Mouse (Mus musculus) left cerebral cortex, adult 2 months (tissue): ENCODE results near the gene Phf21a. TPM values are rescaled to one million over a fixed set of nuclear protein-coding genes. Genes with fewer than 3 reads are reported as not detected.

Source experiments
- DNase-seq, 2 experiments: peaks; one replicate each; pipeline ENCODE4 v3.0.0; 2021 to 2022; ENCODE audit warnings: low spot score in 2 of 2, mixed read lengths in 1 of 2; ENCODE audit errors: extremely low spot score in 1 of 2
- H3K27ac ChIP-seq: fragments of 200-600 bp; 2 replicates; pipeline ENCODE4 v1.8.1; 2022
- H3K4me3 ChIP-seq: fragments of 200-600 bp; 2 replicates; pipeline ENCODE4 v1.8.1; 2022
- CTCF ChIP-seq: fragments of 200-600 bp; IDR thresholded peaks from 2 replicates; pipeline ENCODE4 v1.8.1; 2022; ENCODE audit warnings: antibody characterized with exemption, mild to moderate bottlenecking, moderate library complexity
- intact Hi-C: fragments of 180-260 bp; cut with DNase I; formaldehyde crosslinking; loops from one replicate; pipeline ENCODE4 v1.15.1; 2025
- total RNA-seq, 2 experiments: library from RNA; stranded (reverse); gene quantifications; 2 replicates each; pipeline ENCODE4 v1.2.3; 2021

The Phf21a gene
- total RNA-seq, 2 experiments from 2014 or later = 124 to 153 TPM

DNA sequence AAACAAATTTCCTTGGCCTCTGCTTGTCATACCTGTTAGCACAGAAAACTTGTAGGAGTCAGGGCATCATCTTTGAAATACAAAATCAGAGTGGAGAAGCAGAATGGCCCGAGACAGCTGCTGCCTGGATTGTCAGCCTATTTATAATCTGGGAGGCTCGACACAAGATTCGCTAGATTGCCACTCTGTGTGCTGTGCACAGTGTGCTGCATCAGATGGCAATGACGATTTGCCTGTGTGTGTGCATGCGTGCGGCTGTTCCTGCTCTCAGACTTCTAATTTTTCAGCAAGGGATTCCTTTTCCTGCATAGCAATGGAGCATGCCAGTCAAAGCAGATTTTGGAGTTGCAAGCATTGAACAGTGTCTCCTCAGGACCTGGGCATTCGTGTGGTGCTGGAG is 185.7 kb downstream of the Phf21a start:
- DNase-seq = peak; percentile 22 to 23
- Histone ChIP-seq H3K27ac (peak overlapping the region; percentile 63), H3K4me3 (no peak overlapping the region)
- intact Hi-C loops = no loop called here
- TF ChIP-seq CTCF = no peak

- intact Hi-C loops = no loop called here
- no peak overlapping the region for H3K4me3 ChIP-seq
- TF ChIP-seq CTCF = no peak
- peak overlapping the region; percentile 63 for H3K27ac ChIP-seq
- DNase-seq = no peak
Observed at GRCm38 (mm10) chr2:92279398-92279797, 186.5 kb downstream of the Phf21a start.

GRCm38 (mm10) chr2:92285597-92285996 is 192.7 kb downstream of the Phf21a start:
- Histone ChIP-seq H3K27ac (no peak overlapping the region), H3K4me3 (no peak overlapping the region)
- no peak for DNase-seq
- intact Hi-C loops = no loop called here
- no peak for TF ChIP-seq CTCF

DNA sequence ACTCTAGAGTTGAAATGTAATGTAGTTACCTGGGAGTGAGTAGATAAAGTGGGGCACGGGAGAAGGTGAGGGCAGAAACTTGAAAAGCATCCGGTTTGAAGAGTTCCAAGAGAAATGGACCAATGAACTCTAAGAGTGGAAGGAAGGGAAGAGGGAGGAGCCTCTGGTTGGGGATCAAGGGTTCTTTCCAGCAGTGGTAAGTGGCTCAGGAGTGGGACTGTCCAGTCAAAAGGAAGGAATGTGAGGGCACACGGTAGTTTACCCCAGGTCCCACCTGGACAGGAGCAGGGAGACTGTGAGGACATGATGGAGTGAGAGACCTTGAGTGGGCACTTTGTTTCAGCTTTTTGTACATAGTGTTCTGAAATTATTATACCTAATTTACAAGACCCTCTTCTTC is 196.4 kb downstream of the Phf21a start:
- intact Hi-C loops = no loop called here
- Histone ChIP-seq H3K27ac (no peak overlapping the region), H3K4me3 (no peak overlapping the region)
- DNase-seq = no peak
- TF ChIP-seq CTCF = no peak

DNA sequence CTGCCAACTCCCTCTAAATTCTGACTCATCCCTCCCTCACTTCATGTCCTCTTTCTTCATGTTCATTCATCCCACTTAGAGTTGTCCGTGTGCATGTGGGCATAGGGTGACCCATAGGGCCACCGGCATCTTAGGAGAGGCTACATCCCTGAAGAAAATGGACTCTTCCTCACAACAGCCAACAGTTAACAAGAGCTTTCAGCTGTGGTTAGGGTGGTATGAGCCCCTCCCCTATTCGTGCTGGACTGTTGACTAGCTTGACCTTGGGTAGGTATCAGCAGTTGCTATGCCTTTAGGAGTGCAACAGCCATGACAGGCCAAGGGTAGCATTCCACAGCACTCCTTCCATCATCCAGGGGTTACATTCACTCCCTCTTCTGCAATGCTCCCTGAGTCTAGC is 198.6 kb downstream of the Phf21a start:
- DNase-seq = no peak
- TF ChIP-seq CTCF = no peak
- Histone ChIP-seq H3K4me3 (no peak overlapping the region), H3K27ac (no peak overlapping the region)
- intact Hi-C loops = no loop called here

DNA sequence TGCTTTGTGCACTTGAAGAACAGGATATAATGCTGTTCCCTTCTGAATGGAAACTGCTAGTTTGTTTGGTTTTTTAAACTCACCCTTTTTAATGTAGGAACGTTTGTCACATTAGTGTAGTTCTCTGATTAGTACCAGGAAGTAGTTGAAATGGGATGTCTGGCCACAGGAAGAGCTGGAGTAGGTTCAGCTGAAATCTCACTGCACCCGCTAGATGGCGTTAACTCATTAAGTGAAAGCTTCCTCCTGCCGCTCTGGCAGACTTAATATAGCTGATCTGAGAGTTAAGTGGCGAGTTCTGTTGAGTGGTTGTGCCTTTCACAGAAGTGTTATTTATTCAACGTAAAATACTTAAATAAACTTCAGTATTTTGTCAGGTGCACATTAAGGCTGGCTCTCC is 203.5 kb downstream of the Phf21a start:
- intact Hi-C loops = loop anchor here (5.0 kb wide), 1 partner anchor 141 kb away; no protein-coding TSS in a partner anchor
- peak; percentile 74 for DNase-seq
- no peak overlapping the region for H3K4me3 ChIP-seq
- TF ChIP-seq CTCF = peak; percentile 87
- no peak overlapping the region for H3K27ac ChIP-seq

- no peak for TF ChIP-seq CTCF
- Histone ChIP-seq H3K27ac (no peak overlapping the region), H3K4me3 (peak overlapping the region; percentile 9; the same call in 1 of the 2 replicates)
- no peak for DNase-seq
- intact Hi-C loops = loop anchor here (5.0 kb wide), 1 partner anchor 137 kb away; no protein-coding TSS in a partner anchor
Observed at GRCm38 (mm10) chr2:92299896-92300295, 207.0 kb downstream of the Phf21a start.

GRCm38 (mm10) chr2:92301849-92302607 is 209.1 kb downstream of the Phf21a start:
- no peak for TF ChIP-seq CTCF
- intact Hi-C loops = no loop called here
- Histone ChIP-seq H3K27ac (peak overlapping the region; percentile 4; the same call in 1 of the 2 replicates), H3K4me3 (no peak overlapping the region)
- DNase-seq = no peak

DNA sequence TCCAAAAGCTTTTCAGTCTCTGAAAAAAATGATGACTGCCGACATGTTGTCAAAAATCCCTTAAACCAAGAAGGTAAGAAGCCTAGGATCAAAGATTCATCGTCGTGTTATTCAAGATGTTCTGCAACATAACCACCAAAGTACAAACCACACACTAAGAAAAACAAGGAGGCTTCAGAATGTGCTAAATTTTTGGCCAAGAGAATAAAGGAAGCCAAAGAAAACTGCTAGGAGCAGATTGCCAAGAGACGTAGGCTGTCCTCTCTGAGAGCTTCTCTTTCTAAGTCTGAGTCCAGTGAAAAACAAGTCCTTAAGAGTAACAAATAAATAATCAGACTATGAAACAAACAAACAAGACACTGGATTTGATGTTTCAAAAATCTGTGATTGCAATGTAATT is 219.6 kb downstream of the Phf21a start:
- Histone ChIP-seq H3K4me3 (no peak overlapping the region), H3K27ac (peak overlapping the region; percentile 51; the same call in 1 of the 2 replicates)
- no peak for DNase-seq
- intact Hi-C loops = no loop called here
- TF ChIP-seq CTCF = no peak

DNA sequence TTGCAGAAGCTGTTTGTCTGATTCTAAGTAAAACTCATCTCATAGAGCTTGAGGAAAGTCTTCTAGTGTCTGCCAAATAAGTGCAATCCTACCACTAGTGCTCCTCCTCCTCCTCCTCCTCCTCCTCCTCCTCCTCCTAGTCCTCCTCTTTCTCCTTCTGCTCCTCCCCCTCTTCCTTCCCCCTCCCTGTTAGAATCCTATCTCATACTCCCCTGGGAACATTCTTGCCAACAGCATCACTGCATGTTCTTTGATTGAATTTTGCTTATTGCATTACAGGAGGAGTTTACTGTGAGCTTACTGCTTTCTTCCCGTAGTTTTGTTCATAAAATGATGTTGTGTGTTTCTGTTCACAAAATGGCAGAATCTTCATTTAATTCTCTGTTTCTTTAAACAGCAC is 221.1 kb downstream of the Phf21a start:
- no peak for TF ChIP-seq CTCF
- DNase-seq = no peak
- H3K27ac ChIP-seq = no peak overlapping the region
- intact Hi-C loops = no loop called here
- H3K4me3 ChIP-seq = no peak overlapping the region

GRCm38 (mm10) chr2:92316652-92317051 is 223.7 kb downstream of the Phf21a start:
- intact Hi-C loops = no loop called here
- TF ChIP-seq CTCF = no peak
- no peak overlapping the region for H3K27ac ChIP-seq
- H3K4me3 ChIP-seq = no peak overlapping the region
- no peak for DNase-seq

GRCm38 (mm10) chr2:92317228-92317627 is 224.3 kb downstream of the Phf21a start:
- DNase-seq = no peak
- intact Hi-C loops = no loop called here
- Histone ChIP-seq H3K4me3 (no peak overlapping the region), H3K27ac (no peak overlapping the region)
- TF ChIP-seq CTCF = no peak

- no peak overlapping the region for H3K4me3 ChIP-seq
- intact Hi-C loops = no loop called here
- no peak for DNase-seq
- no peak overlapping the region for H3K27ac ChIP-seq
- peak; percentile 58 for TF ChIP-seq CTCF
Observed at GRCm38 (mm10) chr2:92322669-92323068, 229.8 kb downstream of the Phf21a start.
